In genomic region chr17:25561223-25562028, GRCm38 (mm10) we compare ENCODE assay signal across 11 mouse cellular contexts. TPM values are rescaled to one million over a fixed set of nuclear protein-coding genes. Genes with fewer than 3 reads are reported as not detected.
A peak's percentile ranks its signal among the peaks of the same experiment; 100 is the strongest.
DNase-seq lines count a peak whose midpoint lies in the region; ATAC-seq and TF ChIP-seq lines count a peak whose summit lies in the region.
"Had no signal": no experiment of that assay in that cellular context is flagged by ENCODE, and none has a peak within 500 bp of the region (broad histone marks: within the 10 kb centered on the region; RNA-seq: fewer than 3 reads in every experiment).

No protein-coding gene starts in this region.

- ATAC-seq in heart, embryonic 13.5 days (ENCODE audit: extremely low read depth, insufficient number of reproducible peaks, low FRiP score, low TSS enrichment) = no peak
- no peak for ATAC-seq in activated CD4-positive, CD25-positive, alpha-beta regulatory T cell, adult 4 months
- ATAC-seq in erythroid progenitor cell, adult 5-6 weeks (replicated peaks; ENCODE audit: low FRiP score, poor library complexity, severe bottlenecking) = no peak
- ATAC-seq in CD4-positive, CD25-positive, alpha-beta regulatory T cell, adult 4 months = no peak
- ATAC-seq: intestine, embryonic 16.5 days had no signal

- no peak overlapping the region for H3K4me2 ChIP-seq in heart, embryonic 13.5 days
- H3K4me2 ChIP-seq: embryonic facial prominence, embryonic 15.5 days; lung, embryonic 14.5 days had no signal

- no peak overlapping the region; the same call in 1 of the 2 replicates for H3K9ac ChIP-seq in heart, embryonic 13.5 days
- no peak overlapping the region for H3K9ac ChIP-seq in heart, adult 2 months (ENCODE audit: low read depth, low read length)
- H3K9ac ChIP-seq: embryonic facial prominence, embryonic 15.5 days; lung, embryonic 14.5 days had no signal

- no peaks in the 10 kb centered on the region for H3K9me3 ChIP-seq in heart, embryonic 13.5 days
- no peaks in the 10 kb centered on the region for H3K9me3 ChIP-seq in limb, embryonic 10.5 days (replicated peaks)
- H3K9me3 ChIP-seq: embryonic facial prominence, embryonic 15.5 days had no signal

- H3K4me1 ChIP-seq in heart, embryonic 13.5 days = peaks cover 48% of the 10 kb centered on the region
- peaks cover 3% of the 10 kb centered on the region for H3K4me1 ChIP-seq in heart, adult 2 months (ENCODE audit: control insufficient read depth, insufficient read depth, low read length)
- peaks cover 58% of the 10 kb centered on the region for H3K4me1 ChIP-seq in limb, embryonic 10.5 days

- no peak for DNase-seq in heart, adult 2 months
- DNase-seq in frontal cortex, adult 2 months (ENCODE audit: extremely low spot score in 1 of 2, low spot score in 1 of 2) = peak; percentile 67 to 77
- DNase-seq in limb, embryonic 10.5 days (ENCODE audit: low spot score) = no peak
- DNase-seq in right cerebral cortex, postnatal 10 days (ENCODE audit: low spot score in 2 of 2) = peak; percentile 87 to 91
- DNase-seq: lung, embryonic 14.5 days had no signal

- 66% methylated on average over 16 of the region's 16 CpGs for WGBS in heart, embryonic 13.5 days
- 72% methylated on average over 16 of the region's 16 CpGs for WGBS in heart, adult 2 months
- 81% methylated on average over 16 of the region's 16 CpGs for WGBS in limb, embryonic 10.5 days

- no peak overlapping the region for H3K4me3 ChIP-seq in heart, embryonic 13.5 days
- H3K4me3 ChIP-seq in heart, adult 2 months = no peak overlapping the region
- no peak overlapping the region for H3K4me3 ChIP-seq in limb, embryonic 10.5 days
- H3K4me3 ChIP-seq: embryonic facial prominence, embryonic 15.5 days had no signal

- TF ChIP-seq CTCF in heart, adult 2 months (IDR thresholded peaks at IDR 0.05) = no peak

- no peak for TF ChIP-seq EP300 in heart, adult 2 months (IDR thresholded peaks at IDR 0.05; ENCODE audit: insufficient read depth, low read depth, low read length)

- no peaks in the 10 kb centered on the region for H3K36me3 ChIP-seq in heart, embryonic 13.5 days
- H3K36me3 ChIP-seq in heart, adult 2 months (ENCODE audit: control insufficient read depth, insufficient read depth, low read length) = no peaks in the 10 kb centered on the region
- 0 out of 2 replicates have a peak, but pooled peaks cover 3% of the 10 kb centered on the region for H3K36me3 ChIP-seq in limb, embryonic 10.5 days
- H3K36me3 ChIP-seq: embryonic facial prominence, embryonic 15.5 days had no signal

- peak overlapping the region; percentile 60 for H3K27ac ChIP-seq in heart, embryonic 13.5 days (replicated peaks)
- H3K27ac ChIP-seq in heart, adult 2 months = no peak overlapping the region
- peak overlapping the region; percentile 21; the same call in 1 of the 2 replicates for H3K27ac ChIP-seq in limb, embryonic 10.5 days
- H3K27ac ChIP-seq: embryonic facial prominence, embryonic 15.5 days had no signal

- H3K27me3 ChIP-seq in heart, embryonic 13.5 days (replicated peaks) = peaks cover 11% of the 10 kb centered on the region
- no peaks in the 10 kb centered on the region for H3K27me3 ChIP-seq in heart, adult 2 months (ENCODE audit: control insufficient read depth, insufficient read depth, low read length)
- peaks cover 25% of the 10 kb centered on the region for H3K27me3 ChIP-seq in limb, embryonic 10.5 days (ENCODE audit: low read depth, poor library complexity, severe bottlenecking)
- H3K27me3 ChIP-seq: embryonic facial prominence, embryonic 15.5 days had no signal

- H3K79me2 ChIP-seq in heart, adult 2 months (replicated peaks; ENCODE audit: control insufficient read depth, insufficient read depth, low read length) = no peaks in the 10 kb centered on the region

- no peak for TF ChIP-seq POLR2A in heart, adult 2 months (IDR thresholded peaks at IDR 0.05; ENCODE audit: insufficient read depth, low read depth, low read length)

- intact Hi-C loops in heart, adult 2 months (cut with DNase I) = no loop called here

RNA-seq across cellular contexts. Expression of gene Sox8, which starts 9.1 kb away (rescaled TPM):
- polyA plus RNA-seq in heart, embryonic 13.5 days (2015; fragmentation: Nextera tagmentation; extraction: Ambion mirVana) = 0.53 and 1.5 TPM in 2 replicates
- total RNA-seq in heart, adult 2 months (2021) = under 1 TPM; 0.30 to 0.44 TPM
- polyA plus RNA-seq in heart, adult 2 months (2012; rRNA removed) = 0.57 and 0.67 TPM in 2 replicates
- polyA plus RNA-seq in frontal cortex, adult 2 months (2012; rRNA removed) = 41.2 and 43.2 TPM in 2 replicates
- 11.1 and 13.1 TPM in 2 replicates for polyA plus RNA-seq in limb, embryonic 10.5 days (2016; fragmentation: Nextera tagmentation; extraction: Ambion mirVana)
- polyA plus RNA-seq in activated CD4-positive, CD25-positive, alpha-beta regulatory T cell, adult 4 months (2017; shearing (Covaris generic)) = under 1 TPM in 1 of 2 experiments, not detected in 1; 0.25 TPM
- not detected in 2 replicates for total RNA-seq in erythroid progenitor cell, adult 5-6 weeks (2015; ENCODE audit: low replicate concordance)
- not detected in 2 replicates for total RNA-seq in erythroid progenitor cell, adult 5-6 weeks (2017; ENCODE audit: low replicate concordance)
- not detected for polyA plus RNA-seq in CD4-positive, CD25-positive, alpha-beta regulatory T cell, adult 4 months (2017; shearing (Covaris generic))

RNA-seq across cellular contexts. Expression of gene Lmf1, which starts 17.5 kb away (rescaled TPM):
- polyA plus RNA-seq in heart, embryonic 13.5 days (2015; fragmentation: Nextera tagmentation; extraction: Ambion mirVana) = 30.2 and 35.7 TPM in 2 replicates
- total RNA-seq in heart, adult 2 months (2021) = 10 to 100 TPM; 28.7 to 33.5 TPM
- polyA plus RNA-seq in heart, adult 2 months (2012; rRNA removed) = 32.7 and 41.8 TPM in 2 replicates
- 17.1 and 18.3 TPM in 2 replicates for polyA plus RNA-seq in frontal cortex, adult 2 months (2012; rRNA removed)
- polyA plus RNA-seq in limb, embryonic 10.5 days (2016; fragmentation: Nextera tagmentation; extraction: Ambion mirVana) = 28.9 and 29.0 TPM in 2 replicates
- 10 to 100 TPM; 12.1 to 16.7 TPM for polyA plus RNA-seq in activated CD4-positive, CD25-positive, alpha-beta regulatory T cell, adult 4 months (2017; shearing (Covaris generic))
- 2.9 and 3.4 TPM in 2 replicates for total RNA-seq in erythroid progenitor cell, adult 5-6 weeks (2015; ENCODE audit: low replicate concordance)
- total RNA-seq in erythroid progenitor cell, adult 5-6 weeks (2017; ENCODE audit: low replicate concordance) = 0.53 and 4.9 TPM in 2 replicates
- 10 to 100 TPM; 22.0 to 26.0 TPM for polyA plus RNA-seq in CD4-positive, CD25-positive, alpha-beta regulatory T cell, adult 4 months (2017; shearing (Covaris generic))

Comparison
In these comparisons a context has a peak if more than half of its experiments do, and no peak if none do; other contexts are left out.
1. DNase-seq: peak in frontal cortex, adult 2 months (2 of 2) and right cerebral cortex, postnatal 10 days (2 of 2); none in heart, adult 2 months (0 of 2) and limb, embryonic 10.5 days (single experiment).